Mouse (Mus musculus) CD4-positive naive resting alpha-beta T cell, adult 76 days (primary cell): Measurements from ENCODE around the gene Larp4. TPM values are rescaled to one million over a fixed set of nuclear protein-coding genes. Genes with fewer than 3 reads are reported as not detected.

ENCODE experiments used
- total RNA-seq: library from RNA; stranded (reverse); gene quantifications from one replicate; pipeline ENCODE4 v1.2.4, GENCODE M21; 2023

Larp4 gene
- total RNA-seq: 63.7 TPM

DNA sequence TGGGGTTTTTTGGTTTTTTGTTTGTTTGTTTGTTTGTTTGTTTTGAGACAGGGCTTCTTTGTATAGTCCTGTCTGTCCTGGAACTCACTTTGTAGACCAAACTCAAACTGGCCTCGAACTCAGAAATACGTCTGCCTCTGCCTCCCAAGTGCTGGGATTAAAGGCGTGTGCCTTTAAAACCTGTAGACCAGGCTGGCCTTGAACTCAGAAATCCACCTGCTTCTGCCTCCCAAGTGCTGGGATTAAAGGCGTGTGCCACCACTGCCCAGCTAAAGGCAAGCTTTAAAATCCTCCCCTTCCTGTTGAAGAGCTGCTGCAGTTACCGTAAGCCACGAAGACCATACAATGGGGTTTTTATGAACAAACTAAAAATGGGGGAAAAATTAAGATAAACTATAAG, at the start of gene Larp4:
Gene Larp4, plus strand, starts transcription at position 301 of the 400 bp plus-strand sequence.

DNA sequence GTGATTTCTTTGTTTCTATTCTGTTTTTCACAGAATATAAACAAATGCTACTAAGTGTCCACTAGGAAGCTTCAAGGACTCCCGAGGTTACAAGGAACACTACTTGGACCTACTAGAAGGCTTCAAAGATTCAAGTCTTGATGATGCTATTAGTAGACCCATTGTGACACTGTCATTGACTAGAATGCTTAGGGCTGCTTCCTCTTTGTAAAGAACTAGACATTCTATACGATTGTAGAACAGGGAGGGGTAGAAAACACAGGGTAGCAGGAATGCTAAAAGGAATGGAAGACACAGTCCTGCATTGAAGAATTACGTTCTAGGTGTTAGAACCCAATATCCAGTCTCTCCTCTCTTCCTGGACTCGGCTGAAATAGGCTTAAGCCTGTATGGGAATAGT, 2.9 kb upstream of the Larp4 start, which contains the start of gene Fam186a:
Gene Fam186a, minus strand, starts transcription at position 101 of the 400 bp plus-strand sequence.

DNA sequence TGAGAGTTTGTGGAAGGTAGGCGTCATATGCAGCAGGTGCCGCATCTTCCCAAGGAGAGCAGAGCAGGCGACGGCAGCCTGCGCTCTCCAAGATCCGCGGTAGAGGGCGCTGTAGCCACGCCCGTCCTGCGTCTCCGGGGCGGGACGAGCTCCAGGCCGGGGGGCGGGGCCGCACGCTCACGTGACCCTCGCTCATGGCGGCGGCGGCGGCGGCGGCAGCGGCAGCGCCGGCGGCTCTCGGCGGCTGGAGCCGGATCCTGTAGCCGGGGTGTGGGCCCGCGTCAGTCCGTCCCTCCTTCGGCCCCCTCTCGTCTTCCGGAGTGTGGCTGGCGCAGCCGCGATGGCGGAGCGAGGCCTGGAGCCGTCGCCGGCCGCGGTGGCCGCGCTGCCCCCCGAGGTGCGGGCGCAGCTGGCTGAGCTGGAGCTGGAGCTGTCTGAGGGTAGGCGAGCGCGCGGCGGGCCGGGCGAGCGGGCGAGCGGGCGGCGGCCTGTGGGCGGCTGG, 68.7 kb downstream of the Larp4 start, which contains the start of gene Dip2b:
Gene Dip2b, plus strand, starts transcription at position 195 of the 502 bp plus-strand sequence.

Other genes starting within 250 kb of the Larp4 start
- gene Cox14, start 244.4 kb upstream of the Larp4 start, total RNA-seq: 53.3 TPM
- 62.7 TPM for gene Cers5, start 197.2 kb upstream of the Larp4 start, total RNA-seq
- gene Lima1, start 94.6 kb upstream of the Larp4 start, total RNA-seq: 0.59 TPM
- gene Fam186a, start 3.0 kb upstream of the Larp4 start, total RNA-seq: not detected
- gene Dip2b, start 68.6 kb downstream of the Larp4 start, total RNA-seq: 89.0 TPM